Mouse (Mus musculus): ENCODE measurements around the gene Gm7173. TPM values are rescaled to one million over a fixed set of nuclear protein-coding genes. Genes with fewer than 3 reads are reported as not detected.

Gm7173 gene
- 1 to 10 TPM; 1.0 to 1.9 TPM for total RNA-seq (2021)
- long read RNA-seq = 0 reads

DNA sequence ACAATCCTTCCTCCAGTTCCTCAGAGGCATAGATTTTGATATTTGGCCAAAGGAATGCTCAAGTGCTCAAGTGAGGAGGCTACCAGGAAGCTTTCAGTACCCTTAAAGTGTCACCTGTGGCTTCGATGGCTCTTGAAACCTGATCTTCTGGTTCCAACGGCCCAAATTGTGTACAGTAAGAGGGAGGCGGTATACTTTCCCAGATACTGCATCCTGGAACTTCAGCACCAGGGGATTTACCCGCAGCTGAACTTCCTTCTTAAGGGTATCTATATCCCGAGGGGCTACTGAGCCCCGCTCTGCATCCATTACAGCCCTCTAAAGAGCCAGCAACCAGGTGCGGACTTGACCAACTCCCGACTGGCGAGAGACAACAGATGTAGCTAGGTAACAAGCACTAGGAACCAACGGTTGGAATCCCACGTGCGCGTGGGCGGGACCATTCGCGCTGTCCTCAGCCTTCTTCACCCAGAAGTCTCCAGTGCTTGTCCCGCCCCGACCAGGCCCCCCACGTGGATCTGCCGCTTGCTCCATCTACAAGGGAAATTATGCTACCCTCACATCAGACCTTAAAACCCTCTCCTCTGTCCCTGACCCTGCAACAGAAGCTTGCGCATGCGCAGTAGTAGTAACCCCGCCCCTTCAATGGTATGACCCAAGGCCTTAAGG, at the start of gene Gm7173:
Gm7173 (minus strand) TSS at position 309 of the 669 bp plus-strand sequence.
- peak; percentile 3 to 46 for DNase-seq (ENCODE audit: low spot score in 2 of 2)

DNA sequence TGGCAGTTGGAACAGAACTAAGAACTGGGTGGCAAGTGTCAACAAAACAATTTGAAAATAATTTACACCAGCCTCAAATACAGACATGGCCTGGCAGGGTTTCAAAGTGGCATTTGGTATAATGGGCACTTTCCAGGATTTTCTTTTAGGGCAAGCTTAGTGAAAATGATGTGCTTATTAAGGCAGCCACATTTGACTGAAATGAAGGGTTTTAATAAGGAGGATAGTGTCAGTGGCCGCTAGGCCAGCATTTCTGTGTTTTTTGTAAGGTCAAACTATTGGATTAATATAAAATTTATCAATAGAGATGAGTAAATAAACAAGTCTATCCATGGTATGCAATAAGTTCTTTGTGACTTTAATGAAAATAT, 546 bp upstream of the Gm7173 start:
- no peak for DNase-seq (ENCODE audit: low spot score in 2 of 2)

DNA sequence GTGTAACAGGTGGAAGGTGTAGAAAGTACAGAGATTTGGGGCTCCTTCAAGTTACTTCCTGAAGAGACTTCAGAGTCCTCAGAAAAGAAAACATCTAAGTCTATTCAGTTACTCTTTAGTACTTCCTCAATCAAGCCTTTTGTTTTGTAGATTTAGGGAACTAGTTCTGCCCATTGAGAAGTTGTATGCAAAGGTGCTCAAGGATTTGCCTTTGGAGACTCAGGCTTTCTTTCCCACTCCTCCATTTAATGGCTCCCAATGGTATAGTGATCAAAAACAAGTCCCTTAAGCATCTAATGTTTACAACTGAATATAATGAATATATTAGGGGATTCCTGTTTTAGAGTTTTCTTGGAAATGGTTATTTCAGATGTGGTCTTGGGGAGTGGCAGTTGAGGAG, 200.3 kb downstream of the Gm7173 start:
- DNase-seq (ENCODE audit: low spot score in 2 of 2) = no peak

Other genes starting within 250 kb of the Gm7173 start
- gene Mageb16, start 154.2 kb upstream of the Gm7173 start, total RNA-seq (2021) = 1 to 10 TPM in 1 of 2 experiments, under 1 TPM in 1; 0.51 to 1.0 TPM

All from layer of hippocampus, adult 18-20 months (tissue).